Mouse (Mus musculus): Measurements from ENCODE around the gene Rpl18a. TPM values are rescaled to one million over a fixed set of nuclear protein-coding genes. Genes with fewer than 3 reads are reported as not detected.

Gene Rpl18a
- polyA plus RNA-seq (2017; shearing (Covaris generic)): 1,000 to 10,000 TPM; 4,681 to 8,115 TPM

GRCm38 (mm10) chr8:70897021-70897680 is at the start of gene Rpl18a:
Rpl18a (minus strand) TSS chr8:70897412.

GRCm38 (mm10) chr8:70905831-70906736 is 8.9 kb upstream of the Rpl18a start, which contains the start of gene Map1s:
Map1s (plus strand) TSS chr8:70905932.

GRCm38 (mm10) chr8:70892022-70892895 is 5.0 kb downstream of the Rpl18a start, which contains the start of gene Slc5a5:
Slc5a5 (minus strand) TSS chr8:70892757.

GRCm38 (mm10) chr8:70873364-70873985 is 23.7 kb downstream of the Rpl18a start, which contains the start of gene Ccdc124:
Ccdc124 (minus strand) TSS chr8:70873935.

GRCm38 (mm10) chr8:70862824-70863641 is 34.2 kb downstream of the Rpl18a start, which contains the start of gene Kcnn1:
Kcnn1 (minus strand) TSS chr8:70863258.

Other genes with a start within 250 kb of the Rpl18a start
- gene Pgpep1, start 237.0 kb downstream of the Rpl18a start, polyA plus RNA-seq (2017; shearing (Covaris generic)): 1 to 10 TPM; 4.7 to 9.1 TPM
- gene Lsm4, start 224.2 kb downstream of the Rpl18a start, polyA plus RNA-seq (2017; shearing (Covaris generic)): 100 to 1,000 TPM; 348 to 441 TPM
- gene Jund, start 198.5 kb downstream of the Rpl18a start, polyA plus RNA-seq (2017; shearing (Covaris generic)): 100 to 1,000 TPM; 757 to 879 TPM
- not detected for gene Iqcn, start 194.0 kb downstream of the Rpl18a start, polyA plus RNA-seq (2017; shearing (Covaris generic))
- not detected for gene Gm3336, start 178.9 kb downstream of the Rpl18a start, polyA plus RNA-seq (2017; shearing (Covaris generic))
- 1 to 10 TPM; 1.0 to 1.3 TPM for gene Pde4c, start 173.7 kb downstream of the Rpl18a start, polyA plus RNA-seq (2017; shearing (Covaris generic))
- 10 to 100 TPM in 1 of 2 experiments, 1 to 10 TPM in 1; 9.7 to 16.6 TPM for gene Rab3a, start 142.7 kb downstream of the Rpl18a start, polyA plus RNA-seq (2017; shearing (Covaris generic))
- 10 to 100 TPM; 59.1 to 73.1 TPM for gene Mpv17l2, start 136.5 kb downstream of the Rpl18a start, polyA plus RNA-seq (2017; shearing (Covaris generic))
- 10 to 100 TPM; 13.9 to 22.7 TPM for gene Pik3r2, start 120.7 kb downstream of the Rpl18a start, polyA plus RNA-seq (2017; shearing (Covaris generic))
- gene Mast3, start 92.4 kb downstream of the Rpl18a start, polyA plus RNA-seq (2017; shearing (Covaris generic)): 10 to 100 TPM; 54.7 to 94.0 TPM
- 10 to 100 TPM; 29.0 to 82.4 TPM for gene Il12rb1, start 89.0 kb downstream of the Rpl18a start, polyA plus RNA-seq (2017; shearing (Covaris generic))
- gene Arrdc2, start 57.7 kb downstream of the Rpl18a start, polyA plus RNA-seq (2017; shearing (Covaris generic)): 10 to 100 TPM; 13.9 to 20.1 TPM
- gene Kcnn1, start 34.2 kb downstream of the Rpl18a start, polyA plus RNA-seq (2017; shearing (Covaris generic)): under 1 TPM in 1 of 2 experiments, not detected in 1; 0.06 TPM
- 10 to 100 TPM; 62.7 to 99.4 TPM for gene Ccdc124, start 23.5 kb downstream of the Rpl18a start, polyA plus RNA-seq (2017; shearing (Covaris generic))
- not detected for gene Slc5a5, start 4.7 kb downstream of the Rpl18a start, polyA plus RNA-seq (2017; shearing (Covaris generic))
- 10 to 100 TPM; 37.1 to 44.8 TPM for gene Map1s, start 8.5 kb upstream of the Rpl18a start, polyA plus RNA-seq (2017; shearing (Covaris generic))